7 mouse cellular contexts compared by ENCODE assay signal in the genomic region with DNA sequence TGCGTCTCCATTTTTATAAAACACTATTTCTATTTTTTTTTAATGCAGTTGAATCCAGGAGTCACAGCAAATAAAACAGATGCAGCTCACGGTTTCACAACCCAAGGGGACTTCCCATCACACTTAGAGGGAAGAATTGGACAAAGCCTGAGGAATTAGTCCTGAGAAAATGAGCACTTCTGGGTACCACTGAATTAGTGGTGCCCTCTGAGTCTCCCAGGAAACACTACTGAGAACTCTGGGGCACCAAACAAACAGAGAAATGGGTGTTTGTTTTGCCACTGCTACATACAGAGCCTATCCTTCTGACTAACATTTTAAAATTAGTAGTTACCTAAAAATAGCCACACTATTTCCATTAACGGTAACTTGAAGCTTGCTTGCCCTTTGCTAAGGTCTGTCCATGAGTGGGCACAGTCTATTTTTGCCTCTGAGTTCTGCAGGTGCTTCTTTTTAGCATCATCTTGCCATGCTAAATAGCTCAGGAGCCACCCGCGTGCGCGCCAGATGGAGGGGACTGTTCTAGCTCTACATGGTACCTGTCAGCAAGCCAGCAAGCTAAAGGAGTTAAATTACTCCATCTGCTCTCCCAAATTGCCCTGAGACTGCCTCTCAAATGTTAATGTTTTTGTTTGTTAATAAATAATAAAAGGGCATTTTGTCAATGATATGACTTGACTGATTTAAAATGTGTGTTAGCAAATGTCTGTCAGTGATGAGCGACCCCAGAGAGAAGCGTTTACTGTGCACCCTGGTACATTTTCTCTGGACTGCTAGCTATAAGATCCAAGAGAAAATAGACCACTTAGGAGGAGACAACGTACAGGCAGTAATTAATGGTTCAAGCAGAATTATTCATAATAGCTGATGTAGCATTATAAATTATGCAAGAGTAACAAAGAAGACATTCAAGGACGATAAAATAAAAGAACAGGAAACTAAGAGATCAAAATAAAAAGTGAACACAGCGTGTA.
DNase-seq lines count a peak whose midpoint lies in the region; ATAC-seq lines count a peak whose summit lies in the region.

No protein-coding gene starts in this region.

- H3K4me3 ChIP-seq in embryonic facial prominence, embryonic 10.5 days = no peak overlapping the region
- no peak overlapping the region for H3K4me3 ChIP-seq in limb, embryonic 12.5 days (replicated peaks)
- no peak overlapping the region for H3K4me3 ChIP-seq in intestine, embryonic 16.5 days (ENCODE audit: low read length)

- H3K36me3 ChIP-seq in embryonic facial prominence, embryonic 10.5 days (replicated peaks) = no peaks in the 10 kb centered on the region
- H3K36me3 ChIP-seq in limb, embryonic 12.5 days = no peaks in the 10 kb centered on the region
- H3K36me3 ChIP-seq in intestine, embryonic 16.5 days (ENCODE audit: control insufficient read depth, insufficient read depth, low read length) = no peaks in the 10 kb centered on the region

- no peak overlapping the region for H3K4me2 ChIP-seq in limb, embryonic 12.5 days
- H3K4me2 ChIP-seq in intestine, embryonic 16.5 days (ENCODE audit: low read depth, low read length) = no peak overlapping the region

- no peak; the same call in 1 of the 2 replicates for ATAC-seq in limb, embryonic 12.5 days (ENCODE audit: insufficient number of reproducible peaks, insufficient read depth, low FRiP score, low TSS enrichment, low read depth)
- no peak for ATAC-seq in intestine, embryonic 16.5 days
- ATAC-seq in inflammation-experienced regulatory T-cells, adult 6 months = no peak
- no peak for ATAC-seq in granulocyte monocyte progenitor cell, adult 5-6 weeks (replicated peaks; ENCODE audit: poor library complexity, severe bottlenecking)

- no peak overlapping the region for H3K9ac ChIP-seq in limb, embryonic 12.5 days (replicated peaks)
- no peak overlapping the region for H3K9ac ChIP-seq in intestine, embryonic 16.5 days (ENCODE audit: low read depth, low read length)

- no peaks in the 10 kb centered on the region for H3K9me3 ChIP-seq in embryonic facial prominence, embryonic 10.5 days
- H3K9me3 ChIP-seq in limb, embryonic 12.5 days = no peaks in the 10 kb centered on the region
- no peaks in the 10 kb centered on the region for H3K9me3 ChIP-seq in intestine, embryonic 16.5 days (ENCODE audit: control insufficient read depth, low read length)

- peak; percentile 91 for DNase-seq in cerebellum, adult 11-12 months
- DNase-seq in embryonic facial prominence, embryonic 10.5 days (ENCODE audit: low spot score) = peak; percentile 29
- peak; percentile 8 for DNase-seq in heart, postnatal 4 days

- no peaks in the 10 kb centered on the region for H3K27me3 ChIP-seq in embryonic facial prominence, embryonic 10.5 days (replicated peaks; ENCODE audit: low read depth, poor library complexity, severe bottlenecking)
- H3K27me3 ChIP-seq in limb, embryonic 12.5 days = no peaks in the 10 kb centered on the region
- H3K27me3 ChIP-seq in intestine, embryonic 16.5 days (replicated peaks; ENCODE audit: control insufficient read depth, insufficient read depth, low read length) = no peaks in the 10 kb centered on the region

- whole genome bisulfite sequencing in embryonic facial prominence, embryonic 10.5 days = 77% methylated on average over 12 of the region's 12 CpGs
- WGBS in limb, embryonic 12.5 days = 34% methylated on average over 12 of the region's 12 CpGs
- WGBS in intestine, embryonic 16.5 days = 64% methylated on average over 12 of the region's 12 CpGs

- H3K4me1 ChIP-seq in embryonic facial prominence, embryonic 10.5 days = peaks cover 17% of the 10 kb centered on the region
- H3K4me1 ChIP-seq in limb, embryonic 12.5 days (replicated peaks) = peaks cover 34% of the 10 kb centered on the region
- peaks cover 4% of the 10 kb centered on the region; the same call in 1 of the 2 replicates for H3K4me1 ChIP-seq in intestine, embryonic 16.5 days (ENCODE audit: control insufficient read depth, insufficient read depth, low read length)

- peak overlapping the region; percentile 12; the same call in 1 of the 2 replicates for H3K27ac ChIP-seq in embryonic facial prominence, embryonic 10.5 days (replicated peaks)
- peak overlapping the region; percentile 47 for H3K27ac ChIP-seq in limb, embryonic 12.5 days
- H3K27ac ChIP-seq in intestine, embryonic 16.5 days (ENCODE audit: low read length) = no peak overlapping the region

Comparison
In these comparisons a context has a peak if more than half of its experiments do, and no peak if none do; other contexts are left out.
1. DNase-seq: peak in every context shown above with its lines; median percentile 91 in cerebellum, adult 11-12 months; 29 in embryonic facial prominence, embryonic 10.5 days; 8 in heart, postnatal 4 days.